Mouse (Mus musculus) embryonic facial prominence, embryonic 15.5 days (tissue): ENCODE measurements around the gene Plxdc2. TPM values are rescaled to one million over a fixed set of nuclear protein-coding genes. Genes with fewer than 3 reads are reported as not detected.
A peak's percentile ranks its signal among the peaks of the same experiment; 100 is the strongest.

Experiments
- ATAC-seq: fragments of 200-750 bp; cut with Nextera tagmentation; 2 replicates; pipeline ENCODE4 v1.8.0; 2017; ENCODE audit warnings: low read depth, moderate TSS enrichment; ENCODE audit not compliant: insufficient number of reproducible peaks, low FRiP score, low TSS enrichment
- H3K27ac ChIP-seq: fragments of 300-500 bp; sonication (generic); replicated peaks from 2 replicates; pipeline ENCODE4 v1.5.1; 2015; ENCODE audit warnings: mild to moderate bottlenecking, inconsistent platforms
- H3K27me3 ChIP-seq: fragments of 300-500 bp; sonication (generic); 2 replicates; pipeline ENCODE4 v1.6.1; 2015; ENCODE audit warnings: inconsistent platforms
- H3K36me3 ChIP-seq: fragments of 300-500 bp; sonication (generic); 2 replicates; pipeline ENCODE4 v1.6.1; 2015; ENCODE audit warnings: mild to moderate bottlenecking, inconsistent platforms
- H3K4me1 ChIP-seq: fragments of 300-500 bp; sonication (generic); 2 replicates; pipeline ENCODE4 v1.6.1; 2015; ENCODE audit warnings: inconsistent platforms
- H3K4me2 ChIP-seq: fragments of 300-500 bp; sonication (generic); replicated peaks from 2 replicates; pipeline ENCODE4 v1.6.1; 2015; ENCODE audit warnings: mild to moderate bottlenecking, inconsistent platforms
- H3K4me3 ChIP-seq: fragments of 300-500 bp; sonication (generic); replicated peaks from 2 replicates; pipeline ENCODE4 v1.5.1; 2015; ENCODE audit warnings: mild to moderate bottlenecking, inconsistent platforms
- H3K9ac ChIP-seq: fragments of 300-500 bp; sonication (generic); 2 replicates; pipeline ENCODE4 v1.6.1; 2015; ENCODE audit warnings: inconsistent platforms
- H3K9me3 ChIP-seq: fragments of 300-500 bp; sonication (generic); replicated peaks from 2 replicates; pipeline ENCODE4 v1.6.1; 2016; ENCODE audit warnings: inconsistent platforms
- WGBS: fragments of 180-500 bp; shearing (Covaris S2); methylation state at CpG from one replicate; pipeline ENCODE4 v1.1.7; 2015; 5-methylcytosine and 5-hydroxymethylcytosine counted together
- polyA plus RNA-seq: library from polyadenylated mRNA; unstranded; fragments of >200 nt; fragmentation: Nextera tagmentation; extraction: Ambion mirVana; gene quantifications from 2 replicates; pipeline ENCODE4 v1.2.1, GENCODE M21; 2015

The Plxdc2 gene
- polyA plus RNA-seq, 1 experiment from 2014 or later, result 46.3 TPM

GRCm38 (mm10) chr2:16502843-16503242 is 146.7 kb downstream of the Plxdc2 start:
- Histone ChIP-seq H3K9ac (no peak overlapping the region), H3K4me2 (no peak overlapping the region), H3K4me1 (no peaks in the 10 kb centered on the region), H3K36me3 (no peaks in the 10 kb centered on the region), H3K9me3 (no peaks in the 10 kb centered on the region), H3K27ac (no peak overlapping the region), H3K4me3 (no peak overlapping the region), H3K27me3 (no peaks in the 10 kb centered on the region)
- 14% methylated on average over 1 of the region's 1 CpGs for WGBS
- no peak for ATAC-seq

- Histone ChIP-seq H3K27me3 (no peaks in the 10 kb centered on the region), H3K4me2 (no peak overlapping the region), H3K9me3 (no peaks in the 10 kb centered on the region), H3K4me3 (no peak overlapping the region), H3K27ac (no peak overlapping the region), H3K4me1 (no peaks in the 10 kb centered on the region), H3K9ac (no peak overlapping the region), H3K36me3 (no peaks in the 10 kb centered on the region)
- 63% methylated on average over 3 of the region's 3 CpGs for WGBS
- no peak for ATAC-seq
These were observed 151.6 kb downstream of the Plxdc2 start for GRCm38 (mm10) chr2:16507540-16508230.

GRCm38 (mm10) chr2:16518148-16518547 is 162.0 kb downstream of the Plxdc2 start:
- no peaks in the 10 kb centered on the region for H3K36me3 ChIP-seq
- WGBS, result 68% methylated on average over 2 of the region's 2 CpGs
- H3K9me3 ChIP-seq, result no peaks in the 10 kb centered on the region
- H3K4me3 ChIP-seq, result no peak overlapping the region
- no peaks in the 10 kb centered on the region for H3K4me1 ChIP-seq
- no peak overlapping the region for H3K9ac ChIP-seq
- H3K27ac ChIP-seq, result no peak overlapping the region
- no peak for ATAC-seq
- H3K4me2 ChIP-seq, result no peak overlapping the region
- no peaks in the 10 kb centered on the region for H3K27me3 ChIP-seq

- Histone ChIP-seq H3K36me3 (no peaks in the 10 kb centered on the region), H3K4me2 (no peak overlapping the region), H3K9ac (no peak overlapping the region), H3K27me3 (no peaks in the 10 kb centered on the region), H3K4me1 (no peaks in the 10 kb centered on the region), H3K27ac (no peak overlapping the region), H3K4me3 (no peak overlapping the region), H3K9me3 (no peaks in the 10 kb centered on the region)
- ATAC-seq, result no peak
- WGBS, result 74% methylated on average over 1 of the region's 1 CpGs
These were observed 167.3 kb downstream of the Plxdc2 start for GRCm38 (mm10) chr2:16523427-16523826.

DNA sequence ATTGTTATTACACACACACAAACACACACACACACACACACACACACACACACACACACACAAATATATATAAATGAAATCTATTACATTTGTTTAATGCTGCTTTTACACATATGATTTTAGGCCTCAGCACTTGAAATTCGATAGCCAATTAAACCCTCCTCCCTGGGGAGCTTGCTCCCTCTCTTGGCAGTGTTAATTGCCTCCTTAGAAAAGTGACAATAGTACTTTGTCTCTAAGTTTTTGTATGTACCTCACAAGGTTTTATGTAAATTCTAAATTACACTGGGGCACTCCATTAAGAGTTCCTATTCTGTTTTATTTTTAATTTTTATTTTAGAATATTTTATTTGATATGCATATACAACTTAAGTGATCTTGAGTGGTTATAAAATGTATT is 176.1 kb downstream of the Plxdc2 start:
- ATAC-seq, result no peak
- H3K9me3 ChIP-seq, result no peaks in the 10 kb centered on the region
- no peak overlapping the region for H3K27ac ChIP-seq
- no peak overlapping the region for H3K9ac ChIP-seq
- no peaks in the 10 kb centered on the region for H3K4me1 ChIP-seq
- WGBS, result 46% methylated on average over 1 of the region's 1 CpGs
- H3K4me2 ChIP-seq, result no peak overlapping the region
- no peaks in the 10 kb centered on the region for H3K36me3 ChIP-seq
- no peak overlapping the region for H3K4me3 ChIP-seq
- no peaks in the 10 kb centered on the region for H3K27me3 ChIP-seq

DNA sequence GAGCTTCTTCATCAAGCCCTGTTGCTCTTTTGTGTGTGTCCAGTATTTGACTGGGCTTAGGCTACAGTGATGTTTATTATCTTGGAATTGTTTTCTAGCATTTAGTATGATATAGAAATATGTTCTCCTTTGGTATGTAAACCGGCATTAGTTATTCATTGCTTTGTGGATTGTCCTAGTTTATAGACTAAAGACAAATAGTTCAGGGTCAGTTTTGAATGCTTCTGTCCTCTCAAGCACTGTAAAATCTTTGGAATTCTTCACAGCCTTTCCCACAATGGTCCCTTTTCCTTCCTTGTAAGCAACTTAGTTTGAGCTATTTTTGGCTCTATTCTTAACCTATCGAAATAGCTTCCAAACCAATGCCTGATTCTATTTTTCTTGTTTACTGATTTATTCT is 178.5 kb downstream of the Plxdc2 start:
- no peak for ATAC-seq
- Histone ChIP-seq H3K27me3 (no peaks in the 10 kb centered on the region), H3K4me2 (no peak overlapping the region), H3K27ac (no peak overlapping the region), H3K4me1 (no peaks in the 10 kb centered on the region), H3K4me3 (no peak overlapping the region), H3K9ac (no peak overlapping the region), H3K36me3 (no peaks in the 10 kb centered on the region), H3K9me3 (no peaks in the 10 kb centered on the region)
- 74% methylated on average over 2 of the region's 2 CpGs for WGBS

- H3K27ac ChIP-seq, result no peak overlapping the region
- no peak for ATAC-seq
- no peaks in the 10 kb centered on the region for H3K9me3 ChIP-seq
- H3K9ac ChIP-seq, result no peak overlapping the region
- WGBS, result 52% methylated on average over 3 of the region's 3 CpGs
- no peak overlapping the region for H3K4me2 ChIP-seq
- no peaks in the 10 kb centered on the region for H3K27me3 ChIP-seq
- no peak overlapping the region for H3K4me3 ChIP-seq
- H3K4me1 ChIP-seq, result no peaks in the 10 kb centered on the region
- H3K36me3 ChIP-seq, result no peaks in the 10 kb centered on the region
These were observed 185.1 kb downstream of the Plxdc2 start for GRCm38 (mm10) chr2:16541226-16541625.

DNA sequence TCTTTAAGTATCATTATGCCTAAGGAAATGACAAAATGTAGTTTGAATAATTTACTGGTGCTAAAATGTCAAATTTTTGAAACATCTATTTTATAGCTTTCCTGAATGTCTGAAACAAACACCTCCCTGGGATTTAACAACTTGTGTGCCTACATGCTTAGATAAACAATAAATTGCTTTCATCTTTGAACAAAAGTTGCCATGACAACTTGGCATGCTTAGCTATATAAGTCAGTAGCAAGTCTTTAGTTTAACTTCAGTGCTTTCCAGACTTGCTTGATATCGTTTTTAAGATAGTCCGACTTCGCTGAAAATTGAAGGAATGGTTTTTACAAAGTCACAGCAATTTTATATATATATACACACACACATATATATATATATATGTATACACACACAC is 189.1 kb downstream of the Plxdc2 start:
- H3K27ac ChIP-seq, result no peak overlapping the region
- no peaks in the 10 kb centered on the region for H3K9me3 ChIP-seq
- no peak for ATAC-seq
- no peak overlapping the region for H3K4me3 ChIP-seq
- H3K4me1 ChIP-seq, result no peaks in the 10 kb centered on the region
- no peaks in the 10 kb centered on the region for H3K36me3 ChIP-seq
- H3K9ac ChIP-seq, result no peak overlapping the region
- no peak overlapping the region for H3K4me2 ChIP-seq
- 72% methylated on average over 3 of the region's 3 CpGs for WGBS
- H3K27me3 ChIP-seq, result no peaks in the 10 kb centered on the region

DNA sequence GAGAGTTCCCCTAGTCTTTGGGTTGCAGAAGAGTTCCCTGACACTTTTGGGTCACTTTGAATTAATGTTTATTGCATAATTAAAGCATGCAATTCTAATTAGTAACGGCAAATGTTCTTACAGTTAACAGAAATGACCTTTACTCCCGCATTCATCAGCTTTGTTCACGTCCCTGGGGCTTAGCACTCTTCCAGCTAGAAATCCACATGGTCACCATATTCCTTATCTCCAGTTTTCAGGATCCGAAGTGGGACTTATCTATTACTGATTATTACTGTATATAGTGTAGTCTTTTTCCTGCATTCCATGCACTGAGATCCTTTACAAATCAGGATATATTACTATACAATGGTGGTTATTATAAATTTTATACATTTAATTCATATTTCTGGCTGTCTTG is 203.2 kb downstream of the Plxdc2 start:
- Histone ChIP-seq H3K27ac (no peak overlapping the region), H3K4me2 (no peak overlapping the region), H3K36me3 (no peaks in the 10 kb centered on the region), H3K27me3 (no peaks in the 10 kb centered on the region), H3K4me3 (no peak overlapping the region), H3K9me3 (no peaks in the 10 kb centered on the region), H3K4me1 (no peaks in the 10 kb centered on the region), H3K9ac (no peak overlapping the region)
- ATAC-seq, result no peak
- WGBS, result 48% methylated on average over 4 of the region's 4 CpGs

DNA sequence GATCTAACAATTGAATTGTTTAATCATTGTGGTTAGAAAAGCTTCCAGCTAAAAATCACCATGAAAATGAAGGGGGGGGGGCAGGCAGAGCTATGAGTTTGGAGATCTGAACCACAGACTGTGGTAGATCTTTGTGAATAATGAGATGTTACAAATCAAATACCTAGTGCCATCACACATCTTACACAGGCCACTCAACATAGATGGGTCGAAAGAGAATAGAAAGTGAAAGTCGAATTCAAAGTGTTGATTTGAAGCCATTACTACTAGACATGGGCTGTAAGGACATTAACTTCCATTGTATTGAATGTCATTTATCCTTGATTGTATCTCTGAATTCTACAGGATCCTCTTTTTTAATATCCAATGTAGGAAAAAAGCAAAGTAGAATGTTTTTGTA is 212.2 kb downstream of the Plxdc2 start:
- Histone ChIP-seq H3K9ac (no peak overlapping the region), H3K9me3 (no peaks in the 10 kb centered on the region), H3K4me1 (no peaks in the 10 kb centered on the region), H3K4me2 (no peak overlapping the region), H3K27ac (no peak overlapping the region), H3K36me3 (no peaks in the 10 kb centered on the region), H3K27me3 (no peaks in the 10 kb centered on the region), H3K4me3 (no peak overlapping the region)
- ATAC-seq, result no peak
- WGBS, result 90% methylated on average over 2 of the region's 2 CpGs

DNA sequence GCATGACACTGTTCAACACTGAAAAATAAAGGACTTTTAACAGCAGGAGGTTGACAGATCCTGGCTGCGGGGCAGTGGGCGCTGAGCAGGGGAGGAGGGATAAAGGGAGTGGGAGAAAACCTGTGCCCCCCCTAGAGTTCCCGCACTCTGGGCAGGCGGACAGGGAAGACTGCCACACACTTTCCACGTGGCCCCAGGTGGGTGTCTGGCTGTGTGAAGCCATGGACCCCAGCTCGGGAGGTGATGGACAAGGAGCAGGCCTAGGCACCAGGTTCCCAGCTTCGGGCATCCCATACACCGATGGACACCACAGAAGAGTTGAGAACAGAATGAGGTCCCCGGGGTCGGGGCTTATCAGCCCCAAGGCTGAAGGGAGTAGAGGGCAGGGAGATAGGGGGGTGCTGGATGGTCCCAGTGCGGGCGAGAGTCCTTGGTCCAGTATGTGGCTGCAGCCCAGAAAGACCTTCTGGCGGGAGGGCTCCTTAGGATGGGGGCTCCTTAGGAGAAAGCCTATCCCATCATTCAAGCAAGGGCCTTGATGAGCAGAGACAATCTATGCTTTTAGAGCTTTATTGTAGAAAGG is 215.2 kb downstream of the Plxdc2 start:
- ATAC-seq, result peak; percentile 24; the same call in 1 of the 2 replicates
- Histone ChIP-seq H3K4me2 (no peak overlapping the region), H3K9me3 (no peaks in the 10 kb centered on the region), H3K4me1 (no peaks in the 10 kb centered on the region), H3K4me3 (no peak overlapping the region), H3K36me3 (no peaks in the 10 kb centered on the region), H3K9ac (no peak overlapping the region), H3K27me3 (no peaks in the 10 kb centered on the region), H3K27ac (no peak overlapping the region)
- 85% methylated on average over 13 of the region's 13 CpGs for WGBS

- Histone ChIP-seq H3K36me3 (no peaks in the 10 kb centered on the region), H3K9me3 (no peaks in the 10 kb centered on the region), H3K4me2 (no peak overlapping the region), H3K4me3 (no peak overlapping the region), H3K27me3 (no peaks in the 10 kb centered on the region), H3K27ac (no peak overlapping the region), H3K4me1 (no peaks in the 10 kb centered on the region; the same call in 1 of the 2 replicates), H3K9ac (no peak overlapping the region)
- no peak for ATAC-seq
These were observed 220.5 kb downstream of the Plxdc2 start for GRCm38 (mm10) chr2:16576566-16576965.
